Comparison of ENCODE assay signal across 19 mouse cellular contexts in the genomic region with DNA sequence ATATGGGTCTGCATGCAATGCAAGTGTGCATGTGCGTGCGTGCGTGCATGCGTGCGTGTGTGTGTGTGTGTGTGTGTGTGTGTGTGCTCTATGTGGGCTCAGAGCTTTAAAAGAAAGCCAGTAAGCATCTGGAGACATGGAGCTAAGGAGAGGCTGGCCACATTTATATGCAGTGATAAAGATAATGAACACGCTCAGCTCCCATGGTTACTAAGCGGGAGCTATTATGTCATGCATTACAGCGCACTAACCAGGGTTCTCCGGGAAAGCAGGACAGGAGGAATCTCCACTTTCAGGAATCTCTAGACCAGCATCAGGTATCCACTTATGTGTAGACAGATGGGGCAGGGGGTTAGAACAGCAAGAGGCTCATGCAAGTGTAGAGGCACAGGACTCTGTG. TPM values are rescaled to one million over a fixed set of nuclear protein-coding genes. Genes with fewer than 3 reads are reported as not detected.
DNase-seq lines count a peak whose midpoint lies in the region; ATAC-seq and TF ChIP-seq lines count a peak whose summit lies in the region.
"Had no signal": no experiment of that assay in that cellular context is flagged by ENCODE, and none has a peak within 500 bp of the region (broad histone marks: within the 10 kb centered on the region; RNA-seq: fewer than 3 reads in every experiment).

No protein-coding gene starts in this region.

- H3K9ac ChIP-seq in forebrain, embryonic 16.5 days (replicated peaks; ENCODE audit: low read depth, low read length): no peak overlapping the region
- H3K9ac ChIP-seq in forebrain, embryonic 11.5 days (ENCODE audit: low read length): no peak overlapping the region
- no peak overlapping the region for H3K9ac ChIP-seq in midbrain, embryonic 11.5 days (ENCODE audit: low read length)
- H3K9ac ChIP-seq in hindbrain, embryonic 14.5 days: no peak overlapping the region
- no peak overlapping the region for H3K9ac ChIP-seq in midbrain, postnatal 0 days (replicated peaks; ENCODE audit: low read length, poor library complexity, severe bottlenecking)
- H3K9ac ChIP-seq: embryonic facial prominence, embryonic 12.5 days; heart, embryonic 15.5 days; limb, embryonic 12.5 days; liver, postnatal 0 days had no signal

- no peak overlapping the region for H3K4me2 ChIP-seq in forebrain, embryonic 16.5 days (ENCODE audit: low read length)
- H3K4me2 ChIP-seq in forebrain, embryonic 11.5 days (ENCODE audit: low read depth, low read length, severe bottlenecking): no peak overlapping the region
- no peak overlapping the region for H3K4me2 ChIP-seq in midbrain, embryonic 11.5 days
- no peak overlapping the region for H3K4me2 ChIP-seq in hindbrain, embryonic 14.5 days (replicated peaks)
- H3K4me2 ChIP-seq in midbrain, postnatal 0 days (ENCODE audit: low read depth, low read length, poor library complexity, severe bottlenecking): no peak overlapping the region
- H3K4me2 ChIP-seq: embryonic facial prominence, embryonic 12.5 days; heart, embryonic 15.5 days; limb, embryonic 12.5 days; liver, embryonic 11.5 days had no signal

- 83% methylated on average over 9 of the region's 9 CpGs for WGBS in forebrain, embryonic 16.5 days
- 94% methylated on average over 9 of the region's 9 CpGs for WGBS in forebrain, embryonic 11.5 days
- WGBS in midbrain, embryonic 11.5 days: 95% methylated on average over 9 of the region's 9 CpGs
- 95% methylated on average over 9 of the region's 9 CpGs for WGBS in midbrain, embryonic 10.5 days
- 79% methylated on average over 9 of the region's 9 CpGs for WGBS in hindbrain, embryonic 14.5 days
- WGBS in midbrain, postnatal 0 days: 83% methylated on average over 9 of the region's 9 CpGs

- no peaks in the 10 kb centered on the region for H3K27me3 ChIP-seq in forebrain, embryonic 16.5 days (replicated peaks; ENCODE audit: control insufficient read depth, insufficient read depth, low read length)
- H3K27me3 ChIP-seq in forebrain, embryonic 11.5 days (ENCODE audit: control insufficient read depth, insufficient read depth, low read length): no peaks in the 10 kb centered on the region
- H3K27me3 ChIP-seq in midbrain, embryonic 11.5 days (ENCODE audit: control insufficient read depth, insufficient read depth, low read length): no peaks in the 10 kb centered on the region
- no peaks in the 10 kb centered on the region for H3K27me3 ChIP-seq in midbrain, embryonic 10.5 days (ENCODE audit: low read depth, poor library complexity, severe bottlenecking)
- no peaks in the 10 kb centered on the region for H3K27me3 ChIP-seq in hindbrain, embryonic 14.5 days (ENCODE audit: control insufficient read depth, insufficient read depth, low read length)
- no peaks in the 10 kb centered on the region for H3K27me3 ChIP-seq in midbrain, postnatal 0 days (ENCODE audit: insufficient read depth, low read length)
- H3K27me3 ChIP-seq: embryonic facial prominence, embryonic 12.5 days; heart, embryonic 15.5 days; limb, embryonic 12.5 days had no signal

- no peak overlapping the region for H3K27ac ChIP-seq in forebrain, embryonic 16.5 days (ENCODE audit: low read length)
- no peak overlapping the region for H3K27ac ChIP-seq in forebrain, embryonic 11.5 days (ENCODE audit: low read depth, low read length)
- H3K27ac ChIP-seq in midbrain, embryonic 11.5 days (ENCODE audit: low read depth, low read length): no peak overlapping the region
- no peak overlapping the region for H3K27ac ChIP-seq in midbrain, embryonic 10.5 days (replicated peaks)
- H3K27ac ChIP-seq in hindbrain, embryonic 14.5 days: no peak overlapping the region
- no peak overlapping the region for H3K27ac ChIP-seq in midbrain, postnatal 0 days (ENCODE audit: low read depth, low read length)
- H3K27ac ChIP-seq: embryonic facial prominence, embryonic 12.5 days; heart, embryonic 15.5 days; limb, embryonic 12.5 days had no signal

- H3K4me3 ChIP-seq in forebrain, embryonic 16.5 days (replicated peaks; ENCODE audit: low read length): no peak overlapping the region
- H3K4me3 ChIP-seq in forebrain, embryonic 11.5 days (ENCODE audit: low read depth, low read length): no peak overlapping the region
- no peak overlapping the region for H3K4me3 ChIP-seq in midbrain, embryonic 11.5 days (ENCODE audit: low read depth, low read length)
- no peak overlapping the region for H3K4me3 ChIP-seq in midbrain, embryonic 10.5 days
- H3K4me3 ChIP-seq in hindbrain, embryonic 14.5 days (replicated peaks; ENCODE audit: low read length): no peak overlapping the region
- no peak overlapping the region for H3K4me3 ChIP-seq in midbrain, postnatal 0 days (ENCODE audit: low read depth, low read length)
- H3K4me3 ChIP-seq: embryonic facial prominence, embryonic 12.5 days; heart, embryonic 15.5 days; limb, embryonic 12.5 days had no signal

- H3K36me3 ChIP-seq in forebrain, embryonic 16.5 days (ENCODE audit: control insufficient read depth, insufficient read depth): no peaks in the 10 kb centered on the region
- no peaks in the 10 kb centered on the region for H3K36me3 ChIP-seq in forebrain, embryonic 11.5 days (ENCODE audit: control insufficient read depth, insufficient read depth, low read length)
- H3K36me3 ChIP-seq in midbrain, embryonic 11.5 days (ENCODE audit: control insufficient read depth, insufficient read depth, low read length): no peaks in the 10 kb centered on the region
- no peaks in the 10 kb centered on the region for H3K36me3 ChIP-seq in midbrain, embryonic 10.5 days
- H3K36me3 ChIP-seq in hindbrain, embryonic 14.5 days (replicated peaks; ENCODE audit: control insufficient read depth, insufficient read depth): no peaks in the 10 kb centered on the region
- H3K36me3 ChIP-seq in midbrain, postnatal 0 days (ENCODE audit: insufficient read depth, low read length): no peaks in the 10 kb centered on the region
- H3K36me3 ChIP-seq: embryonic facial prominence, embryonic 12.5 days; heart, embryonic 15.5 days; limb, embryonic 12.5 days had no signal

- H3K9me3 ChIP-seq in forebrain, embryonic 16.5 days (ENCODE audit: control insufficient read depth, low read length): no peaks in the 10 kb centered on the region
- H3K9me3 ChIP-seq in forebrain, embryonic 11.5 days (ENCODE audit: control insufficient read depth, low read length): no peaks in the 10 kb centered on the region; the same call in 1 of the 2 replicates
- H3K9me3 ChIP-seq in midbrain, embryonic 11.5 days (ENCODE audit: control insufficient read depth, low read length): no peaks in the 10 kb centered on the region
- H3K9me3 ChIP-seq in midbrain, embryonic 10.5 days (replicated peaks): no peaks in the 10 kb centered on the region; the same call in 1 of the 2 replicates
- no peaks in the 10 kb centered on the region for H3K9me3 ChIP-seq in hindbrain, embryonic 14.5 days (ENCODE audit: control insufficient read depth, low read length)
- no peaks in the 10 kb centered on the region for H3K9me3 ChIP-seq in midbrain, postnatal 0 days (ENCODE audit: low read length)
- H3K9me3 ChIP-seq: heart, embryonic 15.5 days had no signal

- ATAC-seq in forebrain, embryonic 16.5 days: peak; percentile 58
- no peak for ATAC-seq in forebrain, embryonic 11.5 days (replicated peaks; ENCODE audit: low FRiP score)
- no peak for ATAC-seq in midbrain, embryonic 11.5 days (ENCODE audit: low FRiP score)
- peak; percentile 64; the same call in 1 of the 2 replicates for ATAC-seq in hindbrain, embryonic 14.5 days (ENCODE audit: low FRiP score)
- ATAC-seq in midbrain, postnatal 0 days (ENCODE audit: low FRiP score): no peak
- ATAC-seq: liver, postnatal 0 days had no signal

- H3K4me1 ChIP-seq in forebrain, embryonic 16.5 days (replicated peaks; ENCODE audit: control insufficient read depth, insufficient read depth, low read length): no peaks in the 10 kb centered on the region
- H3K4me1 ChIP-seq in forebrain, embryonic 11.5 days (replicated peaks; ENCODE audit: control insufficient read depth, insufficient read depth, low read length): no peaks in the 10 kb centered on the region
- no peaks in the 10 kb centered on the region for H3K4me1 ChIP-seq in midbrain, embryonic 11.5 days (ENCODE audit: control insufficient read depth, insufficient read depth, low read length)
- peaks cover 10% of the 10 kb centered on the region for H3K4me1 ChIP-seq in midbrain, embryonic 10.5 days
- 0 out of 2 replicates have a peak, but pooled peaks cover 9% of the 10 kb centered on the region for H3K4me1 ChIP-seq in hindbrain, embryonic 14.5 days (replicated peaks; ENCODE audit: control insufficient read depth, insufficient read depth, low read length)
- H3K4me1 ChIP-seq in midbrain, postnatal 0 days (ENCODE audit: insufficient read depth, low read length): no peaks in the 10 kb centered on the region
- H3K4me1 ChIP-seq: embryonic facial prominence, embryonic 12.5 days; heart, embryonic 15.5 days; limb, embryonic 12.5 days had no signal

- no peak for TF ChIP-seq CTCF in midbrain, postnatal 0 days (IDR thresholded peaks at IDR 0.05)

- no peak for DNase-seq in forebrain, embryonic 11.5 days (ENCODE audit: low spot score)
- peak; percentile 73 for DNase-seq in midbrain, embryonic 11.5 days (ENCODE audit: low spot score, missing footprints)
- DNase-seq in midbrain, embryonic 10.5 days (ENCODE audit: low spot score): no peak
- peak; percentile 36 for DNase-seq in hindbrain, embryonic 14.5 days (ENCODE audit: low spot score)
- DNase-seq in midbrain, postnatal 0 days (ENCODE audit: low spot score): peak; percentile 51
- no peak for DNase-seq in lung, postnatal 4 days
- no peak for DNase-seq in right cerebral cortex, adult 18-20 months
- DNase-seq: adrenal gland, postnatal 25 days; cerebellum, adult 11-12 months; cerebellum, postnatal 10 days; heart, postnatal 36 days; kidney, adult 2 months; kidney, postnatal 14 days; liver, postnatal 0 days had no signal

RNA-seq across cellular contexts. Expression of a gene that starts 13.9 kb away (rescaled TPM):
- polyA plus RNA-seq in forebrain, embryonic 16.5 days (2015; fragmentation: Nextera tagmentation; extraction: Ambion mirVana): 11.0 and 11.4 TPM in 2 replicates
- polyA plus RNA-seq in forebrain, embryonic 11.5 days (2014; fragmentation: Nextera tagmentation; extraction: Ambion mirVana): 24.8 and 28.6 TPM in 2 replicates
- 23.2 and 28.4 TPM in 2 replicates for polyA plus RNA-seq in midbrain, embryonic 11.5 days (2014; fragmentation: Nextera tagmentation; extraction: Ambion mirVana)
- 30.1 and 37.2 TPM in 2 replicates for polyA plus RNA-seq in midbrain, embryonic 10.5 days (2016; fragmentation: Nextera tagmentation; extraction: Ambion mirVana)
- 7.6 and 8.0 TPM in 2 replicates for polyA plus RNA-seq in hindbrain, embryonic 14.5 days (2014; fragmentation: Nextera tagmentation; extraction: Ambion mirVana)
- 14.6 and 18.3 TPM in 2 replicates for total RNA-seq in midbrain, postnatal 0 days (2014; rRNA removed)
- polyA plus RNA-seq in midbrain, postnatal 0 days (2015; fragmentation: Nextera tagmentation; extraction: Ambion mirVana): 17.8 and 18.8 TPM in 2 replicates

RNA-seq across cellular contexts. Expression of a gene that starts 26.1 kb away (rescaled TPM):
- 320 and 325 TPM in 2 replicates for polyA plus RNA-seq in forebrain, embryonic 16.5 days (2015; fragmentation: Nextera tagmentation; extraction: Ambion mirVana)
- 440 and 469 TPM in 2 replicates for polyA plus RNA-seq in forebrain, embryonic 11.5 days (2014; fragmentation: Nextera tagmentation; extraction: Ambion mirVana)
- 495 and 509 TPM in 2 replicates for polyA plus RNA-seq in midbrain, embryonic 11.5 days (2014; fragmentation: Nextera tagmentation; extraction: Ambion mirVana)
- 451 and 536 TPM in 2 replicates for polyA plus RNA-seq in midbrain, embryonic 10.5 days (2016; fragmentation: Nextera tagmentation; extraction: Ambion mirVana)
- polyA plus RNA-seq in hindbrain, embryonic 14.5 days (2014; fragmentation: Nextera tagmentation; extraction: Ambion mirVana): 361 and 419 TPM in 2 replicates
- total RNA-seq in midbrain, postnatal 0 days (2014; rRNA removed): 217 and 224 TPM in 2 replicates
- 328 and 334 TPM in 2 replicates for polyA plus RNA-seq in midbrain, postnatal 0 days (2015; fragmentation: Nextera tagmentation; extraction: Ambion mirVana)

Comparison
In these comparisons a context has a peak if more than half of its experiments do, and no peak if none do; other contexts are left out.
1. ATAC-seq: peak in forebrain, embryonic 16.5 days (single experiment) and hindbrain, embryonic 14.5 days (single experiment); none in forebrain, embryonic 11.5 days (single experiment), midbrain, embryonic 11.5 days (single experiment) and midbrain, postnatal 0 days (single experiment).
2. DNase-seq: peak in midbrain, embryonic 11.5 days (single experiment), hindbrain, embryonic 14.5 days (single experiment) and midbrain, postnatal 0 days (single experiment); none in forebrain, embryonic 11.5 days (single experiment), midbrain, embryonic 10.5 days (single experiment), lung, postnatal 4 days (0 of 2) and right cerebral cortex, adult 18-20 months (single experiment).